Mouse (Mus musculus) embryonic stem cell, embryonic (primary cell): ENCODE results near the gene Cradd.

Experiments
- CTCF ChIA-PET, 4 experiments: fragments of 300-600 bp in 2 of 4; fragments of 350-600 bp in 2 of 4; sonication (Branson Sonifier 250); formaldehyde crosslinking; loops; one replicate each; lab custom pipeline; 2022; ENCODE audit warnings: inconsistent platforms in 2 of 4; lab: Charles Lee
- POLR2A ChIA-PET, 4 experiments: fragments of 300-600 bp in 2 of 4; fragments of 350-600 bp in 2 of 4; sonication (Branson Sonifier 250); formaldehyde crosslinking; loops; one replicate each; lab custom pipeline; 2022; ENCODE audit warnings: antibody characterized with exemption in 4 of 4, inconsistent platforms in 1 of 4; lab: Charles Lee

Cradd gene

DNA sequence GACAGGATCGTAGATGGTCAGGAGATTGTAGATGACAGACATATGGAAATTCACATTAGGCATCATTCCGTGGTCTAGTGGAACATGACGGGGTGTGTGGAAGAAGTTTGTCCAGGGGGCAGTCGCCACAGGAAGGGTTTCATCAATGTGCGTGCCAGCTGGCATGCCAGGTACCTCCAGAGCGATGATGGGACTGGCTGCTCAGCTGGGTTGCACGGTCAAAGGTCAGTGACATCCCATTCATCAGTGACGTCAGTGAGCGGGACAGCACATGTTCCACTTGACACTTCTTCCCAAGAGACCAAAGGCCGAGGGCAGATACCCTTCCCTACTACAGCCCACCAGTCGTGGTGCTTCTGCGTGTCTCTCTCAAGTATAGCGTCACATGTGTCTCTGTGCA lies 50.7 kb downstream of the Cradd start:
- POLR2A ChIA-PET, result interaction anchor here in 1 of 4 experiments (1.4 kb wide), 1 partner anchor 8 kb away, joined by 3 read pairs; no protein-coding TSS in a partner anchor
- CTCF ChIA-PET, result no interaction called here

DNA sequence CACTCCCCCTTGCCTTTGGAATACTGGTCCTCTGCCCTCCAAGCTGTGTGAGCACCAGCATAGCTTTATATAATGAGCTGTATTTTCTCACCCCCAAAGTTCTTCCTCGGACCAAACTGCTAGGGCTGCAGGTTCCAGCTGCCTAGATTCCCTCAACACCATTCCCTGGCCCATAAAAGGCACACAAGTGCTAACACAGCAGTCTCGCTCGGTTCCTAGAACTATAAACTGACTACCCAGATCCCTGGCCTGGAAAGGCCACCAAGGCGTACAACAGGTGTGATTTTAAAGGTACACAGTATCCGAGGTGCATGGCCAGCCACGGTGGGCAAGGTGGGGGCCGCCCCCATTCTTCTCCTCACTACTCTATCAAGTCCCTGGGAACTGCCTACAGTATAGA lies 54.8 kb downstream of the Cradd start:
- CTCF ChIA-PET, result interaction anchor here in 2 of 4 experiments (0.5 to 0.6 kb wide), 2 partner anchors 40 to 113 kb away, joined by 4 to 6 read pairs; no protein-coding TSS in a partner anchor
- POLR2A ChIA-PET, result interaction anchor here in 3 of 4 experiments (0.5 to 1.7 kb wide), 7 partner anchors 10 to 265 kb away, joined by 3 to 7 read pairs (median 3); no protein-coding TSS in a partner anchor

DNA sequence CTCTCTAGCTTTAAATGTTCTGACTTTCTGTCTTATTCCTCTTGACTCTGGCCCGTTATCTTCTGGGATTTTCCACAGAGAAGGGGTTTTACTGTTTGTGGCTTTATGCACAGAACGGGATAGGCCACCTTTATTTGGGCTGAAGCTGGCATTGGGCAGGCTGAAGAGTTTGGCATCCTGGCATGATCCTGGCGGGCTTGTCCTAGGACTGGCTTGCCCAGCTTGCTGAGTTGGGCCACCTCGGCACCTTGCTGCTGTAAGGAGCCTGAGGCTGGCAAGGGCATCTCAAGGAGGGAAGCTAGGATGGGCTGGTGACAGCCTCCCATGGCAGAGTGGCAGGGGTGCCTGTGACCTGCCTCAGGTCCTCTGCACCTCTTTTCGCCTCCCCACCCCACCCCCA lies 55.6 kb downstream of the Cradd start:
- POLR2A ChIA-PET, result interaction anchor here in 3 of 4 experiments (0.5 to 1.7 kb wide), 7 partner anchors 11 to 265 kb away, joined by 3 to 7 read pairs (median 3); no protein-coding TSS in a partner anchor

DNA sequence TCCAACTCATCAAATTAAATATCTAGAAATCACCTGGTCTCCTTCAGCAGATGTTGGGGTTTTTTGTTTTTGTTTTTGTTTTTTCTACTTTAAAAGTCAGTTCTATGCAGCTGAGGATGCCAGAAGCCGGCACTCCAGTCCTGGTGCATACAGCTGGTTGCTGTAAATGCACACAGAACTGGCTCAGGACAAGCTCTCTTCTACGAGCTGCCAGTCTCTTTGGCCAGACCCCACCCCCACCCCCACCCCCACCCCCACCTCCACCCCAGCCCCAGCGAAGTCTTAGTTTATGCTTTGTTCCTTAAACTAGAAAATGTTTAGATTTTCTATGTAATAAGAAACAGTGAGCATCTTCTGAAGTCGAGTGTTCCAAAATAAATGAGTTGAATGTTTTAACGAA lies 57.0 kb downstream of the Cradd start:
- POLR2A ChIA-PET, result interaction anchor here in 2 of 4 experiments (0.5 to 0.9 kb wide), 4 partner anchors 21 to 47 kb away, joined by 3 to 9 read pairs (median 4); no protein-coding TSS in a partner anchor
- CTCF ChIA-PET, result no interaction called here

More for the DNA sequence above, 55.6 kb downstream of the Cradd start:
- CTCF ChIA-PET, result no interaction called here

DNA sequence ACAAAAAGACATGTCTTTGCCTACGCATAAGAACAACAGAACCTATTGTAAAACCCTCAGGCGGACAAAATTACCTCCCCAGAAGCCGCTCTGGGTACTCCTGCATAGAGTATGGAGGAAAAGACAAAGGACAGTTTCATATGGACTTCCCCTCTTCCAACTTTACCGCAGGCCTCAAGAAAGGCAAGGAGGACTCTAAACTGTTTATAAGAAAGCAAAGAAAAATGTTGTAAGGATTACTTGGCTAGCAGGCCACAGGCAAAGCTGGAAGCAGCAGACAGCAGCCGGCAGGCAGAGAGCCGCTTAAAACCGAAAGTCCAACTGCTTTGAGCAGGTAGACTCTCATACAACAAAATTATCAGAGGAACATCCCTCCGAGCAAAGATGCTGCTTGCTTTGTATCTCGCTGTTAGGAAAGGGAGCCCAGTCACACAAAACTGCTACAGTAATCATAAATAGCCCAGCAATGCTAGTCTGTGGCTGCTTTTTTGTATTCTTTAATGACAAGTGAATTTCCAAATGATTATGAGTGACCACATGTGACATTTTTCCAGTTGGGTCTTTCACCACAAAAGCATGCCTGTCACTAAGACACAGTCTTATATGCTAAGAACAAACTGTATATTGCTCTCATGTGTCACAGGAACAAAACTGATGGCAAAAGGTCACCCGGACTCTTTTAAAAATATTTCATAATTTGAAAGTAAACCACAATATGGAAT lies 57.7 kb downstream of the Cradd start:
- ChIA-PET POLR2A (interaction anchor here in 3 of 4 experiments (0.5 to 1.8 kb wide), 12 partner anchors 10 to 186 kb away, joined by 3 to 8 read pairs (median 3); no protein-coding TSS in a partner anchor), CTCF (no interaction called here)

DNA sequence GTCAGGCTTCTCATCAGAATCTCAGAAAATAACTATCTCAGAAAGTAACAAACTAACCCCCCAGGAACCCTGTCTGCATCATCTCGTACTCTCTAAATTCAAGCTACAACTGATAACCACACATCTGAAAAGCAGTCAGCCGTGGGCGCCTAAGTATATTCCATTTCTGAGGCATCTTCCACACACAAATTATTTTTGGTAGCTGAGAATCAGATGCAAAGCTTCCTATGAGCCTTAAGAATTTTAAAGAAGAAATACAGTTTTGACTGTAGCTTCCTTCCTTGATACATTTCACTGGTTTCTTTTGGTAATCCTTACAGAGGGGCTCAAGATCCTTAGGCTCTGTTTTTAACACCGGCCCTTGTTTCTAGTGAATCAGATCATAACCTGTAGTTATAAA lies 58.4 kb downstream of the Cradd start:
- ChIA-PET POLR2A (interaction anchor here in 2 of 4 experiments (0.6 to 1.8 kb wide), 15 partner anchors 8 to 187 kb away, joined by 3 to 8 read pairs (median 3); partner anchors contain the start of gene Socs2 (in 1 of the 2)), CTCF (interaction anchor here in 1 of 4 experiments (0.5 to 0.6 kb wide), 2 partner anchors 78 to 295 kb away, joined by 3 to 4 read pairs; no protein-coding TSS in a partner anchor)

DNA sequence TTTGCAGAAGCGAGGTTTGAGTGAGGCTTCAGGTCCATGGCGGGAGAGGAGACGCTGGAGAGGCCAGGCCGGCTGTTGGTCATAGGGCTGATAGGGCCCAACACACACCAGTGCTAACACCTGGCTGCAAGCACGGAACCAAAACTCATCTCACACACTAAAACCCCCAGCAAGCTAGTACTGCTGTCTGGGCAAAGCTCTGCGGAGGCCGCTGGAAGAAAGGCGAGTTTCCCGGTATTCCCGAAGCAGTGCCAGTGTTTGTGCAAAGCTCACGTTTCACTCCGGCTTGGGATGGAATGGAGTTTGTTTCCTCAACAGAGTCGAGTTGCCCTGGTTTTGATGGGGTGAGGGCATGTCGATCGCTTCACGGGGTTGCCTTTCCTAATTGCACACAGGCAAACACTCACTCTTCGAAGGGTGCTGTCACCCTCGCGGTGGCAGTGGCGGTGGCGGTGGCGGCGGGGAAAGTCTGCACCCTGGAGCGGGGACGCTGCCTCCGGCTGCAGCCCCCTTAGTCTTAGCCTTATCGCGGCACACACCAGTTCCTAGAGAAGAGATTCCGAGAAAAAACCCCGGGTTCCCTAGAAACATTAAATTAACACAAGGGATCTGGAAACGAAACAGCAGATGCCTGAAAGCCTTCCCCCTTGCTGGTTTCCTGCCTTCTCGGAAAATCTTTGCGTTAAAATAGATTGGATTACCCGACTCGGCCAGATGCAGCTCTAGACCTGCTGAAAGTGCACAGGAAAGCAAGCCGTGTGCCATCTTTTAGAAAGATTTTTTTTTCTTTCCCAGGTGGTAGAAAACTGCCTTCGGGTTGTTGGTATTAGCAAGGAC lies 59.2 kb downstream of the Cradd start:
- CTCF ChIA-PET, result interaction anchor here in 1 of 4 experiments (0.5 to 1.0 kb wide), 3 partner anchors 10 to 296 kb away, joined by 3 to 4 read pairs (median 3); no protein-coding TSS in a partner anchor
- POLR2A ChIA-PET, result interaction anchor here in 2 of 4 experiments (0.6 to 1.8 kb wide), 15 partner anchors 9 to 192 kb away, joined by 3 to 8 read pairs (median 3); no protein-coding TSS in a partner anchor

DNA sequence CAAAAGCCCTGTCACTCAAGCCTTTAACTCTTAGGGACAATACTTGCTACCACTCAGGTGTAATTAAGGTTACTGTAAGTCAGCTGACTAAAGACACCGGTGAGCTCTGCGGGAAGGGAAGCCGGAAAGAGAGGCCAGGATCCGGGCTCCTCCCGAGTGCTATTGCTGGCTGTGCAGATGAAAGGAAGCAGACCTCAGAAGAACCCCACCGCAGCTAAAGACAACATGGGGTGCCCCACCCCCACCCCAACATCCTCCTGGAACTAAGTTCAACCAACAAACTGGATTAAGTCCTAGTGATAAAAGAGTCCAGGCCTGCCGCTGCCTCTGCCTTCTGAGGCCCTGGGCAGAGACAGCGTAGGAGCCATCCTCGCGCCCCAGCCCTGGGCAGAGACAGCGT lies 61.5 kb downstream of the Cradd start:
- ChIA-PET POLR2A (interaction anchor here in 3 of 4 experiments (0.5 to 2.0 kb wide), 18 partner anchors 9 to 244 kb away, joined by 3 to 7 read pairs (median 4); partner anchors contain the start of gene Socs2 (in 1 of the 3)), CTCF (no interaction called here)

DNA sequence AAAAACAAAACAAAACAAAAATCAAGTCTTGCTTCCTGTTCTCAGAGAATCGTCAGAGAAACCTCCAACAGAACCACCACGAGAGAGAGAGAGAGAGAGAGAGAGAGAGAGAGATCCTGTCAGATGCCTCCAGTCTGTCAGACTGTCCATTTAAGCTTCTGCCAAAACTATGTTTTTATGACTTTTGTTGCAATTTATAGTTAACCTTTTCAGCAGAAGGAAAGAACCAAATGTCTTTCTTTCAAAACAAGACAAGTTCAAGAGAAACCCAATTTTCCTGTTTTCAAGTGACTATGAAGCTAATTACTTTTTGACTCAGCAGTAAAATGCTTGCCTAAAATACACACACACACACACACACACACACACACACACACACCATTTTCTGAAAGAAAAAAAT lies 62.7 kb downstream of the Cradd start:
- ChIA-PET POLR2A (interaction anchor here in 3 of 4 experiments (0.7 to 2.0 kb wide), 9 partner anchors 14 to 512 kb away, joined by 3 to 6 read pairs (median 4); partner anchors contain the start of gene Socs2 (in 1 of the 3)), CTCF (interaction anchor here in 1 of 4 experiments (1.0 kb wide), 1 partner anchor 13 kb away, joined by 3 read pairs; no protein-coding TSS in a partner anchor)

DNA sequence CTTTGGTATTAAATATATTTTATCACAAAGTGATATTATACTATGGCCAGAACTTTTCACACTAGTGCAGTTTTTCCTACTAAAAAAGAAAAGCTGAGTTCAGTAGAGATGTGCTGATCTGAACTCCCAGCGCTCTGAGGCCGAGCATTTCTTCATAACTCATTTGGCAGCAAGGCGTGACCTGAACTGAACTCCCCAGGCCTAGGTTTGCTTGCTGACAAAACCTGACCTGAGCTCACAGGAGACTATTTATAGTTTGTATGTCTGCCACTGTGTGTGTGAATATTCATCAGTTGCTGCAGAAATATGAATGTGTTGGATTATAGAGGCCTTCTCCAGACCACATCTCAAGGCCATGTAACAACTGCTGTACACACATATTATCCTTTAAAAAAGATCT lies 63.5 kb downstream of the Cradd start:
- POLR2A ChIA-PET, result interaction anchor here in 2 of 4 experiments (0.6 to 1.4 kb wide), 5 partner anchors 16 to 200 kb away, joined by 3 to 6 read pairs (median 3); no protein-coding TSS in a partner anchor
- CTCF ChIA-PET, result interaction anchor here in 2 of 4 experiments (0.6 to 1.0 kb wide), 2 partner anchors 12 to 216 kb away, joined by 3 read pairs; no protein-coding TSS in a partner anchor

DNA sequence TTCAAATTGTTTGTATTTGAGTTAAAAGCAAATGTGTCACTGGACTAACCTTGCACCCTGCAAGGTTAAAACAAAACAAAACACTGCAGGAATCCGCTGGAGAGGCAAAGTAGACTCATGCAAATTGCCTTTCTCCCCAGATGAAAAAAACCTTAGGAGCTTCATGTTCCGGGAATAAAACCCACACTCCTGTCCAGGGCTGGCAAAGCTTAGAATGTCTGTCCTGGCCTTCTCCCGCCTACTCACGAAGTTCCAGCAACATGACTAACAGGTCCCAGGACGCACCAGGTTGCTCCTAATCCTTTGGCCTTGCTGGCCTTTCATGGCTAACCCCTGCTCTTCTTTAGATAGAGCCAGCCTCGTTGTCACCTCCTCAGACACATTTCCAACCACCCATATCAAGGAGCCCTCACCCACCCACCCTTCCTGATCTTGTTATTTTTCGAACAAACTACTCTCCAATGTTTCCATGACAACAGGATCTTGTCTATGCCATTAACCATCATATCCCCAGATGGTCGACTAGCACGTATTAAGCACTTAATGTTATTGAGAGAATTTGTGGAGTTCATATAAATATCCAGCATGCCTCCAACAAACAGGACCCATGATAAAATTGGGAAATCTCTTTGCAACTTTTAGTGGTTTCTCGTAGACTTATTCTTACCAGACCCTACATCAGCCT lies 65.3 kb downstream of the Cradd start:
- ChIA-PET POLR2A (interaction anchor here in 3 of 4 experiments (0.5 to 2.4 kb wide), 12 partner anchors 10 to 1021 kb away, joined by 3 to 7 read pairs (median 3); no protein-coding TSS in a partner anchor), CTCF (no interaction called here)

DNA sequence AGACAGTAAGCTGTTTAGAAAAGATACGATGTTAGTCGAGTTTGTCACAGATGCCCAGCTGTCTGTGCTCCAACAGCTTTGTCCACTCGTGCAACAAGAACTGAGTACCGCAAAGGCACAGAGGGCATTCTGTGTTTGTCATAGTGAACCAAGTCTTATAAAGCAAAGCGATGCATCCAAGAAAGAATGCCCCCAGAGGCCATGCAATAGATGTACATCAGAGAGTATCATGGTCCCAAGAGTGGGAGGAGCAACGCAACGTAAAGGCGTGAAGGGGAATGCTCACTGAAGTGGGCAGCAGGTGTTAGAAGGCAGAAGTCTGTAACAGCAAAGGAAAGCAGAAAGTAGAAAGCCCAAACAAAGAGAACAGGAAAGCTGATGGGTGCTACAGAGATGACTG lies 66.0 kb downstream of the Cradd start:
- ChIA-PET CTCF (no interaction called here), POLR2A (interaction anchor here in 3 of 4 experiments (0.5 to 2.4 kb wide), 14 partner anchors 10 to 1020 kb away, joined by 3 to 7 read pairs (median 3); no protein-coding TSS in a partner anchor)

DNA sequence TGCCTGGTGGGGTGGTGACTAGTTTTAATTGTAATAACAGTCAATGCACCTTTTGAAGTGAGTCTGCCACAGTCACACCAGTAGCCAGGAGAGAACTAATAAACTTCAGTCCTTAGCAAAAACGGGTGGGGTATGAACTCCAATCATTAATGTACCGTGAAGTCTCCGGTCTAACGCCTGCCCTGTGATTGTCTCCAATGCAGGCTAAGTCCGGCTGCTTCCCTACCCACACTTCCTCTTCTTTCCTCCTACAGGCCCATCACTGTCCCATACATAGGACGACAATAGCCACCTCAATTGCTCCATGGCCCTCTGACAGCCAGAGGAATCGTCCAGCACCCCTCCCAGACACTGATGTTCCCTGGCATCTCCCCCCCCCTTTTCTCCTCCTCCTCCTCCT lies 67.8 kb downstream of the Cradd start:
- ChIA-PET CTCF (interaction anchor here in 1 of 4 experiments (0.6 kb wide), 1 partner anchor 291 kb away, joined by 4 read pairs; no protein-coding TSS in a partner anchor), POLR2A (interaction anchor here in 3 of 4 experiments (0.6 to 2.4 kb wide), 16 partner anchors 9 to 875 kb away, joined by 3 to 7 read pairs (median 3); partner anchors contain the start of genes Socs2 (in 1 of the 3) and Ube2n (in 1 of the 3))

DNA sequence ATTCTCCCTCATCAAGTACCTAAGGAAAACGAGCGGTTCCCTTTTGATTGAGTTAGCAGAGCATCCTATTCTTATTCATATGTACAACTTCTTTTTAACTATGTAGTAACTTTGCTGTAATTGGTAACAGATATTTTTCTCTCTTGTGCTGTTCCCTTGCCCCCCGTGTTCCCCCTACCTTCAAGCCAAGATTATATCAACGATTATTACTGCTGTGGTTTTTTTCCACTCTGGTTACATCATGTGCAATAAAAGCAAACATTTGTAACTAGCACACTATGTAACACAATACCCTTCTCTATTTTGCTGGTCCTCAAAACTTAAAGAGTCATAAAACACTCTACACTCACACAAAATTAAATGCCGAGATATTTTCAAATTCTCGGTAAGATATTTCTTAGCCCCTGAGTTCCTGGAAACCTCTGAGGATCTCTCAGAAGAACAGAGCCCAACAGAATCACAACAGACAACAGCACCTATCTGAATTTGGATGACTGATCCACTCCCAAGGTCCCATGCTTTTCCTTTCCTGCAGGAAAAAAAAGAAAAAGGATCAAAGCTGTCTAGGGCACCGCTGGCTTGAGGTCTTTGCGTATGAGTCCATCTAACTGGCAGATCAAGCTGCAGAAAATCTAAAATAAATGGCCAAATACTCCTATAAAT lies 68.8 kb downstream of the Cradd start:
- POLR2A ChIA-PET, result interaction anchor here in 3 of 4 experiments (0.6 to 2.1 kb wide), 10 partner anchors 9 to 876 kb away, joined by 3 to 6 read pairs (median 5); partner anchors contain the start of genes Socs2 (in 1 of the 3) and Ube2n (in 1 of the 3)
- CTCF ChIA-PET, result interaction anchor here in 1 of 4 experiments (0.8 kb wide), 1 partner anchor 10 kb away, joined by 3 read pairs; no protein-coding TSS in a partner anchor

DNA sequence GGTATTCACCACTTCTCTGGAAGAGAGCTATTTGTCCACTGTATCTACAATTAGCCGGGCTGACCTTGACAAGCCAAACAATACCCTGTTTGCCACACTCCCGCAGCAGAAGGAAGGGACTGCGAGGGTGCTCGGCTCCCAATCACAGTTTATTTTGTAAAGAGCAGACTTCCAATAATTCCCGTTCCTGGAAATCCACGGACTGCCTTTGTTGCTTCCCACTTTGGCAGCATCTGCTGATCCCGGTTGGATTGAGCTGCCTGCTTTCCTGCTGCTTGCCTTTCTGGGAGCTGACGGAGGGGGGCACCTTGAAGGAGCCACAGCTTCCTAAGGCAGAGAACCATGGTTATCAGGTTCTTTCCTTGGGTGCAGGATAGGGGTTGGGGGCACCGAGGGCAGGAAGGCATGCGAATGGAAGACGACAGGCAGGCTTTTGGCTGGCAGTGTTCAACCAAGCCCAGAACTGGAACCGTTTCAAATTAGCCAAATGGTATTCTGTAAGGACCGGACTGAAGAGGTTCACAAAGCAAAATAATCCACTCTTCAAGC lies 69.4 kb downstream of the Cradd start:
- ChIA-PET CTCF (interaction anchor here in 2 of 4 experiments (0.5 to 0.8 kb wide), 3 partner anchors 9 to 147 kb away, joined by 3 read pairs; no protein-coding TSS in a partner anchor), POLR2A (interaction anchor here (0.6 to 2.1 kb wide), 14 partner anchors 8 to 626 kb away, joined by 3 to 9 read pairs (median 4); partner anchors contain the start of genes Socs2 (in 1 of the 4) and Ube2n (in 1 of the 4))

DNA sequence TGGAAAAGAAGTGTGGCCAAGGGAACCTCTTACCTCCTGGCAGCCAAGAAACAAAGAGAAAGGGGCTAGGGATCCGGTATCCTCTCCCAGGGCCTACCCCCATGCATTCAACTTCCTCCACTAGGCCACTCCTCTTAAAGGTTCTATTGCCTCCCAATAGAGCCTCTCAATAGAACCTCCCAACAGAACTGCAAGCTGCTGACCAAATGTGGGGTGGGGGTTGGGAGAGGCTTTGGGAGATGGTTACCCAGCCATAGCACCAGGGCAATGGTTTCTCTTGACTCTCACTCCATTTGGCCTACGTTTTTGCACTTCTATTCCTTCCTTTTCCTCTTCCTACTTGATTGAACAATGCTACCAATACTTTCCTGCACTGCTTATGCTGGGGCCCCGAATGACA lies 69.9 kb downstream of the Cradd start:
- POLR2A ChIA-PET, result interaction anchor here (0.6 to 2.1 kb wide), 16 partner anchors 8 to 626 kb away, joined by 3 to 9 read pairs (median 4); partner anchors contain the start of genes Socs2 (in 1 of the 4) and Ube2n (in 1 of the 4)
- CTCF ChIA-PET, result interaction anchor here in 2 of 4 experiments (0.5 to 0.8 kb wide), 3 partner anchors 9 to 147 kb away, joined by 3 read pairs; no protein-coding TSS in a partner anchor
